Mouse (Mus musculus) hematopoietic stem cell, adult 5-6 weeks (primary cell): ENCODE measurements around the gene Irf3. TPM values are rescaled to one million over a fixed set of nuclear protein-coding genes. Genes with fewer than 3 reads are reported as not detected.
"Not testable (repeated sequence)": the region's sequence is repeated elsewhere in the genome, so short reads cannot be mapped to it uniquely, and the experiment has no call there.

Source experiments
- ATAC-seq, 2 experiments: fragments of 125-278 bp in 1 of 2; replicated peaks in 1 of 2; 2 replicates each; pipeline ENCODE4 v1.8.0; 2016 to 2017; ENCODE audit warnings: inconsistent platforms in 2 of 2, mild to moderate bottlenecking in 2 of 2, moderate number of reproducible peaks in 2 of 2, low read depth in 1 of 2, moderate TSS enrichment in 1 of 2; ENCODE audit not compliant: low FRiP score in 2 of 2, poor library complexity in 2 of 2, severe bottlenecking in 2 of 2, insufficient read depth in 1 of 2, low TSS enrichment in 1 of 2
- total RNA-seq: library from RNA; stranded (forward); fragments of 172-1452, 232-1000 nt; gene quantifications from 2 replicates; pipeline ENCODE4 v1.2.3, GENCODE M21; 2017

Irf3 gene
- total RNA-seq, 1 experiment from 2014 or later = 75.7 TPM

GRCm38 (mm10) chr7:45017242-45018061, 20.0 kb downstream of the Irf3 start, which contains the start of gene Rras:
Rras (plus strand) TSS chr7:45017961.
- peak; percentile 80 to 88 for ATAC-seq

- ATAC-seq = no peak
Observed at GRCm38 (mm10) chr7:45019031-45019571, 21.7 kb downstream of the Irf3 start.

GRCm38 (mm10) chr7:45020225-45020624, 22.8 kb downstream of the Irf3 start:
- ATAC-seq = no peak

- ATAC-seq = not testable (repeated sequence)
Observed at GRCm38 (mm10) chr7:45023711-45024110, 26.3 kb downstream of the Irf3 start.

- no peak for ATAC-seq
Observed at GRCm38 (mm10) chr7:45024281-45025248, 27.1 kb downstream of the Irf3 start.

GRCm38 (mm10) chr7:45025601-45026220, 28.3 kb downstream of the Irf3 start:
- ATAC-seq = no peak

- no peak for ATAC-seq
Observed at GRCm38 (mm10) chr7:45026256-45026655, 28.8 kb downstream of the Irf3 start.

- no peak for ATAC-seq
Observed at GRCm38 (mm10) chr7:45027761-45028160, 30.3 kb downstream of the Irf3 start.

- no peak for ATAC-seq
Observed at GRCm38 (mm10) chr7:45028351-45028750, 30.9 kb downstream of the Irf3 start.

- no peak for ATAC-seq
Observed at GRCm38 (mm10) chr7:45029995-45030394, 32.5 kb downstream of the Irf3 start.

GRCm38 (mm10) chr7:45030857-45031256, 33.4 kb downstream of the Irf3 start:
- no peak for ATAC-seq

- no peak for ATAC-seq
Observed at GRCm38 (mm10) chr7:45033722-45034359, 36.4 kb downstream of the Irf3 start.

GRCm38 (mm10) chr7:45035631-45036030, 38.2 kb downstream of the Irf3 start:
- no peak for ATAC-seq

- no peak for ATAC-seq
Observed at GRCm38 (mm10) chr7:45036702-45037101, 39.3 kb downstream of the Irf3 start.

GRCm38 (mm10) chr7:45037720-45038361, 40.4 kb downstream of the Irf3 start:
- peak; percentile 68 to 70; a peak in 3 of 4 replicates for ATAC-seq

GRCm38 (mm10) chr7:45038411-45038810, 41.0 kb downstream of the Irf3 start:
- ATAC-seq = no peak
